1 mouse cellular context compared by ENCODE assay signal in genomic region chr17:26605636-26606035, GRCm38 (mm10).
TF ChIP-seq lines count a peak whose summit lies in the region.

No protein-coding gene starts in this region.

TF ChIP-seq in CH12.LX, 34 proteins besides CTCF, POLR2A, EP300 and RAD21 (continued from another document):
- TF ChIP-seq POLR2AphosphoS2 (IDR thresholded peaks at IDR 0.05; ENCODE audit: low read depth, low read length) (no peak), BHLHE40 (IDR thresholded peaks at IDR 0.05; ENCODE audit: low read depth, low read length) (peak; percentile 93), ZKSCAN1 (IDR thresholded peaks at IDR 0.05; ENCODE audit: borderline replicate concordance, low read depth, low read length) (no peak), ZMIZ1 (IDR thresholded peaks at IDR 0.05; ENCODE audit: low read depth, low read length) (no peak), GABPA (IDR thresholded peaks at IDR 0.05; ENCODE audit: insufficient replicate concordance, low read depth, low read length) (no peak), NELFE (IDR thresholded peaks at IDR 0.05; ENCODE audit: low read depth, low read length) (no peak), IRF4 (IDR thresholded peaks at IDR 0.05; ENCODE audit: low read depth, low read length) (peak; percentile 68), MAZ (IDR thresholded peaks at IDR 0.05; ENCODE audit: low read depth, low read length) (no peak), TBP (conservative IDR thresholded peaks at IDR 0.05; ENCODE audit: low read depth, low read length) (no peak), UBTF (IDR thresholded peaks at IDR 0.05; ENCODE audit: low read depth, low read length) (no peak), MXI1 (IDR thresholded peaks at IDR 0.05; ENCODE audit: low read depth, low read length) (no peak), RCOR1 (conservative IDR thresholded peaks at IDR 0.05; ENCODE audit: low read depth, low read length) (no peak; the same call in 1 of the 2 replicates)
